Mouse (Mus musculus) spleen, adult 18-20 months (tissue): ENCODE data around the gene Vmn2r14.
"Not testable (repeated sequence)": the region's sequence is repeated elsewhere in the genome, so short reads cannot be mapped to it uniquely, and the experiment has no call there.

Experiments used
- DNase-seq, 2 experiments: peaks; one replicate each; pipeline ENCODE4 v3.0.0; 2022; ENCODE audit warnings: mixed read lengths in 2 of 2

Vmn2r14 gene

GRCm38 (mm10) chr5:109224608-109225007 is at the start of gene Vmn2r14:
Gene Vmn2r14, minus strand, starts transcription at chr5:109224708.
- no peak for DNase-seq

GRCm38 (mm10) chr5:109192099-109192498 is 32.4 kb downstream of the Vmn2r14 start, which contains the start of gene Vmn2r13:
Gene Vmn2r13, minus strand, starts transcription at chr5:109192199.
- DNase-seq = not testable (repeated sequence)

GRCm38 (mm10) chr5:109166851-109167250 is 57.7 kb downstream of the Vmn2r14 start:
- not testable (repeated sequence) for DNase-seq
